Mouse (Mus musculus) ES-E14 (cell line): ENCODE measurements around the gene Fbxl17.

Experiments used
- CHD2 ChIP-seq: IDR thresholded peaks from 2 replicates; pipeline ENCODE4 v1.6.1; 2014; ENCODE audit warnings: mild to moderate bottlenecking, low read depth, low read length, inconsistent platforms
- MAFK ChIP-seq: IDR thresholded peaks from 2 replicates; pipeline ENCODE4 v1.6.1; 2014; ENCODE audit warnings: mild to moderate bottlenecking, low read depth, low read length, inconsistent platforms; ENCODE audit not compliant: insufficient read depth
- ZC3H11A ChIP-seq: IDR thresholded peaks from 2 replicates; pipeline ENCODE4 v1.6.1; 2012; ENCODE audit warnings: low read depth, mild to moderate bottlenecking, inconsistent platforms, low read length, borderline replicate concordance

GRCm38 (mm10) chr17:63217016-63217415, 282.8 kb downstream of the Fbxl17 start:
- TF ChIP-seq CHD2 (no peak), ZC3H11A (no peak), MAFK (no peak)
